Mouse (Mus musculus) midbrain, embryonic 14.5 days (tissue): Measurements from ENCODE around the gene Glp2r. TPM values are rescaled to one million over a fixed set of nuclear protein-coding genes. Genes with fewer than 3 reads are reported as not detected.

ENCODE experiments used
- ATAC-seq: fragments of 200-750 bp; cut with Nextera tagmentation; 2 replicates; pipeline ENCODE4 v1.8.0; 2017; ENCODE audit warnings: moderate number of reproducible peaks, moderate library complexity; ENCODE audit not compliant: low FRiP score, low TSS enrichment
- DNase-seq: peaks from one replicate; pipeline ENCODE4 v3.0.0-alpha.2; 2015
- H3K27ac ChIP-seq: fragments of 300-500 bp; sonication (generic); replicated peaks from 2 replicates; pipeline ENCODE4 v1.5.1; 2014; ENCODE audit warnings: mild to moderate bottlenecking, low read depth, low read length, moderate library complexity
- H3K27me3 ChIP-seq: fragments of 300-500 bp; sonication (generic); 2 replicates; pipeline ENCODE4 v1.6.1; 2014; ENCODE audit warnings: low read length, control low read depth, mixed read lengths; ENCODE audit not compliant: control insufficient read depth, insufficient read depth
- H3K36me3 ChIP-seq: fragments of 300-500 bp; sonication (generic); 2 replicates; pipeline ENCODE4 v1.6.1; 2014; ENCODE audit warnings: low read length, control low read depth; ENCODE audit not compliant: control insufficient read depth, insufficient read depth
- H3K4me1 ChIP-seq: fragments of 300-500 bp; sonication (generic); 2 replicates; pipeline ENCODE4 v1.6.1; 2014; ENCODE audit warnings: mild to moderate bottlenecking, antibody characterized with exemption, low read length, control low read depth; ENCODE audit not compliant: control insufficient read depth, insufficient read depth
- H3K4me2 ChIP-seq: fragments of 300-500 bp; sonication (generic); 2 replicates; pipeline ENCODE4 v1.6.1; 2014; ENCODE audit warnings: mild to moderate bottlenecking, low read length, moderate library complexity
- H3K4me3 ChIP-seq: fragments of 300-500 bp; sonication (generic); replicated peaks from 2 replicates; pipeline ENCODE4 v1.5.1; 2014; ENCODE audit warnings: low read depth, low read length
- H3K9ac ChIP-seq: fragments of 300-500 bp; sonication (generic); replicated peaks from 2 replicates; pipeline ENCODE4 v1.6.1; 2014; ENCODE audit warnings: mild to moderate bottlenecking, low read length, moderate library complexity
- H3K9me3 ChIP-seq: fragments of 300-500 bp; sonication (generic); 2 replicates; pipeline ENCODE4 v1.6.1; 2016; ENCODE audit warnings: low read length, control low read depth, mixed read lengths; ENCODE audit not compliant: control insufficient read depth
- WGBS: fragments of 180-500 bp; shearing (Covaris S2); extraction: QIAGEN DNeasy Blood & Tissue Kit; methylation state at CpG from one replicate; pipeline ENCODE4 v1.1.7; 2014; 5-methylcytosine and 5-hydroxymethylcytosine counted together
- polyA plus RNA-seq: library from polyadenylated mRNA; unstranded; fragments of >200 nt; fragmentation: Nextera tagmentation; extraction: Ambion mirVana; gene quantifications from 2 replicates; pipeline ENCODE4 v1.2.1, GENCODE M21; 2014

Glp2r gene
- polyA plus RNA-seq, 1 experiment from 2014 or later, result 0.07 TPM

DNA sequence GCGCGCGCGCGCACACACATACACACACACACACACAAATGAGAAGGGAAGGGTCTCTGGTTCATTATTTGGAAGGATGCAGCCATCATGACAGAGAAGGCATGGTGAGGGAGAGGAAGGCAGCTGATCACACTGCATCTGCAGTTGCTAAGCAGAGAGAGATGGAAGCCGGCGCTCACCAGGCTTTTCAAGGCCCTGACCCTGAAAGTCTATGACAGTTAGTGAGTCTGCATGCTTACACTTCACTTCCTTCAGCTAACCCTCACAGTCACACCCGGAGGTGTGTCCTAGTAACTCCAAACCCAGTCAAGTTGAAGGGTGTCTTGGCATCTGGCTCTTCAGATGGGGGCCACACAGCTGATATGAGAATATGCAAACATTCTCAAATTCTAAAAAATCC lies 128.5 kb downstream of the Glp2r start:
- H3K9me3 ChIP-seq, result no peaks in the 10 kb centered on the region
- H3K4me1 ChIP-seq, result no peaks in the 10 kb centered on the region
- no peaks in the 10 kb centered on the region for H3K36me3 ChIP-seq
- no peak for DNase-seq
- WGBS, result 95% methylated on average over 8 of the region's 8 CpGs
- H3K4me3 ChIP-seq, result no peak overlapping the region
- H3K4me2 ChIP-seq, result no peak overlapping the region
- no peaks in the 10 kb centered on the region for H3K27me3 ChIP-seq
- no peak for ATAC-seq
- no peak overlapping the region for H3K27ac ChIP-seq
- H3K9ac ChIP-seq, result no peak overlapping the region

DNA sequence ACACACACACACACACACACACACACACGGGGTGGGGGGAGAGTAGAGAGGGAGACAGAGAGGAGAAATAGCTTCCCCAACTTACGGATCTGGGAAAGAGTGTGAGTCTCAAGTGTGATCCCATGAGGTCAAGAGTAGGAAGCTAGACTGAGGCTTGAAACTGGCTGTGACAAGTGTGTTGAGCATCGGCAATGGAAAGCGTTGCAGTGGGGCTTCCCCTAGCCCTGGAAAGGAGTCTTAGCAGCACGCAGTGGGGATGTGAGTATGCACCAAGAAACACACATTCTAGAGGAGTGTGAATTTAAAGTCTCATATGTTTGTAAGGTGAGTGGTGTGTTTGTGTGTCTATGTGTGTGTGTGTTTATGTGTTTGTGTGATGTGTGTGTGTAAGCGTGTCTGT lies 130.7 kb downstream of the Glp2r start:
- no peak overlapping the region for H3K9ac ChIP-seq
- 88% methylated on average over 6 of the region's 6 CpGs for WGBS
- no peak for ATAC-seq

DNA sequence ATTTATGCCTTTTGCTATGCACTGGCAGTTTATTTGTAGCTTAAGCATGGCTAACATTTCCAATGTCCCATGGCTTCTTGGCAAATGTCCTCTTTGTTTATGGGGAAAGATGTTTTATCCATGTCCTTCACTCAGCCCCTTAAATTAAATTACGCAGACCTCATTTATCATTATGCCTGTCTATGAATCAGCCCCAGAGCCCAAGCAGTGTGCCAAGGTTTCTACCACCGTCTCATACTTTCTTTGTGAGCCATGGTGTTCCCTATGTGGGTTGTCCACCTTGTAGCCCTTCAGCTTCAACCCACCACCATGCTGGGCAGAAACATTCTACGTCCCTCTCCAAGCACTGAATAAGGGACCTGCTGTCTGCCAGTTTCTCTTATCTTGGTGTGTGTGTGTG lies 132.6 kb downstream of the Glp2r start:
- ATAC-seq (no peak), DNase-seq (no peak)

More for the DNA sequence above, 130.7 kb downstream of the Glp2r start:
- Histone ChIP-seq H3K4me3 (no peak overlapping the region), H3K36me3 (no peaks in the 10 kb centered on the region), H3K4me2 (no peak overlapping the region), H3K9me3 (no peaks in the 10 kb centered on the region), H3K27ac (no peak overlapping the region), H3K27me3 (no peaks in the 10 kb centered on the region), H3K4me1 (no peaks in the 10 kb centered on the region)
- no peak for DNase-seq

DNA sequence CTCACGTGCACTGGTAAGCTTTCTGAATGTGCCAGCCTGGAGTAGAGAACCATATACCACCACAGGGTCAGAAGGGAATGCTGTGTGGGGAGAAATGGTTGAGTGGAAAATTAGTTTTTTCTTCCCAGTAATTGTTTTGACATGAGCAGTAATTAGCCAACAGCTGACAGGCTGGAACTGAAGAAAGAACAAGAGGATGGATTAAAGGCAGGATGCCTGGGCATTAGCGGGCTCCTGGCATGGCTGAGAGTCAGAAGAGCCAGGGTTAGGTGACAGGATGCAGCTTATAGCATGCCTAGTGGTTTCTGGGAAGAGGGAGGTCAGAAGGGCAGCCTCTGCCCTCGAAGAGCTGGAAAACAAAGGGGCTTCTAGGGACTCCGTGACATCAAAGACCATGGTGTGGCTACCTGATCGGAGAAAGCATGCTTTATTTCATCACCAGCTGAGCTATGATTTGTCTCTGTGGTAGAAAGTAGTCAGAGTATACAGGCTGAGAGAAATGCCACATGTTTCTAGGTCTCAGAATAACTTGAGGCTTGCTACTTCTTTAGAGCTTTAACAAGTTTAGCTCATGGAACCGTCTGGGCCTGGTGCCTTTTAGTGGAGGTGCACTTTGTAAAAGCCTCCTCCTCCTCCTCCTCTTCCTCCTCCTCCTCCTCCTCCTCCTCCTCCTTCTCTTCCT lies 133.9 kb downstream of the Glp2r start:
- Histone ChIP-seq H3K4me3 (no peak overlapping the region), H3K36me3 (no peaks in the 10 kb centered on the region), H3K9me3 (no peaks in the 10 kb centered on the region), H3K4me1 (no peaks in the 10 kb centered on the region), H3K27me3 (no peaks in the 10 kb centered on the region), H3K4me2 (no peak overlapping the region), H3K9ac (no peak overlapping the region), H3K27ac (no peak overlapping the region)
- WGBS, result 62% methylated on average over 6 of the region's 6 CpGs
- DNase-seq (no peak), ATAC-seq (no peak)

More for the DNA sequence above, 132.6 kb downstream of the Glp2r start:
- Histone ChIP-seq H3K9ac (no peak overlapping the region), H3K4me2 (no peak overlapping the region), H3K27me3 (no peaks in the 10 kb centered on the region), H3K27ac (no peak overlapping the region), H3K4me3 (no peak overlapping the region), H3K9me3 (no peaks in the 10 kb centered on the region), H3K4me1 (no peaks in the 10 kb centered on the region), H3K36me3 (no peaks in the 10 kb centered on the region)
- 86% methylated on average over 3 of the region's 3 CpGs for WGBS

DNA sequence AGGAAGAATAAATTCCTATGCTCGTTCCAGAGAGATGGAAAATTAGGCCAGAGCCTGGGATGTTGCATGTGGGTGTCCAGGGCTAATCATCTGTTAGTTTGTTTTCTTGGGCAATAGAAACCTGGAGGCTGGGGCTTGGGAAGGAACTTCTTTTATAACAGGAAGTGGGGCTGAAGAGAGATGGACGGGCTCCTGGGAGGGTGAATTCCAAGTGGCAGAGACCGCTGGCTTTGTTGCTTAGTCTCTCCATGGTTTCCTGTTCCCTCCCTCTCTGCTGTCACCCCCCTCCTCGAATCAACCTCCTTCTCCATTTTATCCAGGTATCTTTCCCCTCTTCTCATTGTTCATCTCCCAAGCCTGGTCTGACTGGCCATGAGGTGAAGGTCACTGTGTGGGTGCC lies 134.8 kb downstream of the Glp2r start:
- H3K27ac ChIP-seq, result no peak overlapping the region
- ATAC-seq (no peak), DNase-seq (no peak)
- H3K36me3 ChIP-seq, result no peaks in the 10 kb centered on the region
- H3K4me1 ChIP-seq, result no peaks in the 10 kb centered on the region
- no peak overlapping the region for H3K4me3 ChIP-seq
- H3K27me3 ChIP-seq, result no peaks in the 10 kb centered on the region
- H3K9ac ChIP-seq, result no peak overlapping the region
- H3K4me2 ChIP-seq, result no peak overlapping the region
- WGBS, result 76% methylated on average over 4 of the region's 4 CpGs
- no peaks in the 10 kb centered on the region for H3K9me3 ChIP-seq

DNA sequence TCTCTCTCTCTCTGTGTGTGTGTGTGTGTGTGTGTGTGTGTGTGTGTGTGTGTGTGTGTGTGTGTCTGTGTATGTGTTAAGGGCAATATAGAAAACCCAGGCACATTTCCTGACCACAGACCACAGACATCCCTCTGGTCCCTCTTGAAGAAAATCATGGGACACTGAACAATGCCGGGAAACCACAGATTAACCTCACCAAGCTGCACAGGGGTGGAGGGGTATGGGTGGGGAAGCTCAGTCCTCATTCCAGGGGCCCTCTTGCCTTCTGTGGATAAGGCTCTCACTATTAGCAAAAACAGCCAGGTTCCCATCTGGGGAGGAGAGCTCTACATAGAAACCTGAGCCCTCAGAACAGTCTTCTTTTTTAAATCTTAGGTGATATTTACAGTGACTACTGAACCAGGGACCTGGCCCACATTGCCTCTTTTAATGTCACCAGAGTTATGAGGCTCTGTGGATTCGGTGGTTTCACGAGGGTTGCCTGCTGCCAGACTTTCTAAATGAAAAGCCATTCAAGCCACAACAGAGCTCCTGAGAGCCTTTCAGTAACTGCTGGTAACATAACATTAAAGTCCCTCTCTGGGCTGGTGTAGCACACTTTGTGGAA lies 137.2 kb downstream of the Glp2r start:
- H3K4me2 ChIP-seq, result no peak overlapping the region
- DNase-seq (no peak), ATAC-seq (no peak)
- no peaks in the 10 kb centered on the region for H3K27me3 ChIP-seq
- no peak overlapping the region for H3K27ac ChIP-seq
- no peak overlapping the region for H3K9ac ChIP-seq
- no peaks in the 10 kb centered on the region for H3K9me3 ChIP-seq
- WGBS, result 68% methylated on average over 3 of the region's 3 CpGs
- no peak overlapping the region for H3K4me3 ChIP-seq
- no peaks in the 10 kb centered on the region for H3K4me1 ChIP-seq
- no peaks in the 10 kb centered on the region for H3K36me3 ChIP-seq

DNA sequence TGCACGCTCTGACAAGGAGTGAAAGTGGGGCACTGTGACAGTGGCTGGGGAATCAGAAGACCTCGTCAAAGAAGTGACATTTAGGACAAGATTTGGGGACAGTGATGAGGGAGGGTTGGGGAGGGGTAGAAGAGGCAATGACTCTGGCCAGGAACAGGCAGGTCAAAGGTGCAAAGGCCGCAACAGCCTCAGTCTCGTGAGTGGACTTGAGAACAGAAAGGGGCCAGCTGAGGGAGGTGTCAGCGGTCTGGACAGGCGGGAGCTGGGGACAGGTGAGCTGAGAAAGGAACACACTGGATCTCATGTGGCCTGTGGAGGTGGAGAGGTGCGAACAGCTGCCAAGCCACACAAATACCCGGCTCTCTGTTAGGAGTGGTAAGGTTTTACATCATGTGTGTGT lies 138.0 kb downstream of the Glp2r start:
- DNase-seq (no peak), ATAC-seq (no peak)
- no peak overlapping the region for H3K9ac ChIP-seq
- H3K27me3 ChIP-seq, result no peaks in the 10 kb centered on the region
- 79% methylated on average over 8 of the region's 8 CpGs for WGBS
- H3K36me3 ChIP-seq, result no peaks in the 10 kb centered on the region
- H3K9me3 ChIP-seq, result no peaks in the 10 kb centered on the region
- H3K4me1 ChIP-seq, result no peaks in the 10 kb centered on the region
- H3K4me3 ChIP-seq, result no peak overlapping the region
- no peak overlapping the region for H3K4me2 ChIP-seq
- no peak overlapping the region for H3K27ac ChIP-seq

DNA sequence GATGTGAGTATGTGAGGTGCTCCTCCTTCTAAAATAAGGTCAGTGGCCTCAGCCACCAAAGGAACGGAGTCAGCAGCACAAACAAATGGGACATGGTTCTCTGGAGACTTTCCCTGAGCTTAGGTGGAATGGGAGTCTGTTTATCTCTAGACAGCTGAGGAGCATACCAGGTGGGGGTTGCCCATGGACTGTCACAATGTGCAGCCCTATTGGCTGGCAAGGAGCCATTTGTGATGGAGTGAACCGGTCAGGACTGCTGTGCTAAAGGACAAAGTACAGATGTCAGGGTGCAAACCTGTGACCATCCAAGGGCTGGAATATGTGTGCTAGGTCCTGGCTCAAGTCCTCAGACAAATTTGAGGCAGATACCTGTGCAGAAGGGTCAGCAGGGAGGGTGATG lies 142.4 kb downstream of the Glp2r start:
- Histone ChIP-seq H3K27ac (no peak overlapping the region), H3K4me2 (no peak overlapping the region), H3K27me3 (no peaks in the 10 kb centered on the region), H3K9me3 (no peaks in the 10 kb centered on the region), H3K4me3 (no peak overlapping the region), H3K4me1 (no peaks in the 10 kb centered on the region), H3K9ac (no peak overlapping the region), H3K36me3 (no peaks in the 10 kb centered on the region)
- DNase-seq (no peak), ATAC-seq (no peak)
- 92% methylated on average over 2 of the region's 2 CpGs for WGBS

DNA sequence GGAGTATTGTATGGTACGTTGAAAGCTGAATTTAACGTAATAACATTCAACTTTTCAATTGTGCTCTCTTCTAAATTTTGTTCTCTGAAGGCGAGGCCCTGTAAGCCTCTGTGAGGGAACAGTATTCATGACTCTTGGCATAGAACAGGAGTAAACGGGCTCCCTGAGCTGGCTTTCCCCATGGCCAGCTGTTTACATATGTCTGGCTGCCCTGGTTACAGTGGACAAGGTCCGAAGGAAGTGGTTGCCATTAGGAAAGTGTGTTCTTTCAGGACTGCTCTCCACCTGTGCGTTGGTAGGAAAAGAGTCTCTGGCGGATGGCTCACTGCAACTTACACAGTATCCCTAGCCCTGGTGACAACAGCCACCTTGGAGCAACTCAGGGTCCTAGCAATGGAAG lies 143.8 kb downstream of the Glp2r start:
- H3K9ac ChIP-seq, result no peak overlapping the region
- ATAC-seq (no peak), DNase-seq (no peak)
- no peak overlapping the region for H3K4me2 ChIP-seq
- H3K9me3 ChIP-seq, result no peaks in the 10 kb centered on the region
- no peaks in the 10 kb centered on the region for H3K4me1 ChIP-seq
- H3K4me3 ChIP-seq, result no peak overlapping the region
- WGBS, result 89% methylated on average over 7 of the region's 7 CpGs
- H3K27me3 ChIP-seq, result no peaks in the 10 kb centered on the region
- no peak overlapping the region for H3K27ac ChIP-seq
- no peaks in the 10 kb centered on the region for H3K36me3 ChIP-seq
